Mouse (Mus musculus) urinary bladder, postnatal 25 days (tissue): ENCODE results near the gene Grk3.

Source experiments
- DNase-seq: peaks from one replicate; pipeline ENCODE4 v3.0.0; 2022; ENCODE audit warnings: low spot score

Gene Grk3

GRCm38 (mm10) chr5:112932878-112933567, 82.6 kb downstream of the Grk3 start:
- DNase-seq = no peak

GRCm38 (mm10) chr5:112931901-112932300, 83.7 kb downstream of the Grk3 start:
- no peak for DNase-seq

GRCm38 (mm10) chr5:112928201-112928881, 87.2 kb downstream of the Grk3 start:
- no peak for DNase-seq

GRCm38 (mm10) chr5:112925422-112925821, 90.2 kb downstream of the Grk3 start:
- DNase-seq = no peak

GRCm38 (mm10) chr5:112924806-112925205, 90.8 kb downstream of the Grk3 start:
- no peak for DNase-seq

- DNase-seq = no peak
Observed at GRCm38 (mm10) chr5:112923841-112924240, 91.8 kb downstream of the Grk3 start.

- DNase-seq = no peak
Observed at GRCm38 (mm10) chr5:112921914-112922313, 93.7 kb downstream of the Grk3 start.

- no peak for DNase-seq
Observed at GRCm38 (mm10) chr5:112910381-112910780, 105.2 kb downstream of the Grk3 start.

- no peak for DNase-seq
Observed at GRCm38 (mm10) chr5:112908169-112908614, 107.4 kb downstream of the Grk3 start.

- DNase-seq = no peak
Observed at GRCm38 (mm10) chr5:112907504-112907903, 108.1 kb downstream of the Grk3 start.

- DNase-seq = no peak
Observed at GRCm38 (mm10) chr5:112895674-112896654, 119.6 kb downstream of the Grk3 start, which contains the start of gene Myo18b. Myo18b (minus strand) TSS chr5:112896362.

GRCm38 (mm10) chr5:112893462-112894060, 122.0 kb downstream of the Grk3 start:
- DNase-seq = no peak

GRCm38 (mm10) chr5:112892411-112892810, 123.2 kb downstream of the Grk3 start:
- no peak for DNase-seq

GRCm38 (mm10) chr5:112888651-112889050, 126.9 kb downstream of the Grk3 start:
- DNase-seq = no peak

- no peak for DNase-seq
Observed at GRCm38 (mm10) chr5:112886687-112887491, 128.7 kb downstream of the Grk3 start.

- DNase-seq = no peak
Observed at GRCm38 (mm10) chr5:112877391-112878115, 138.0 kb downstream of the Grk3 start.

GRCm38 (mm10) chr5:112876846-112877390, 138.7 kb downstream of the Grk3 start:
- DNase-seq = peak; percentile 16

GRCm38 (mm10) chr5:112872999-112873398, 142.6 kb downstream of the Grk3 start:
- DNase-seq = no peak

- peak; percentile 71 for DNase-seq
Observed at GRCm38 (mm10) chr5:112870729-112871128, 144.9 kb downstream of the Grk3 start.

GRCm38 (mm10) chr5:112868620-112869019, 147.0 kb downstream of the Grk3 start:
- no peak for DNase-seq
